Mouse (Mus musculus) myocyte (in vitro differentiated cells): ENCODE results near the gene Nova1. TPM values are rescaled to one million over a fixed set of nuclear protein-coding genes. Genes with fewer than 3 reads are reported as not detected.

Experiments
- H3K27me3 ChIP-seq: one replicate; pipeline ENCODE4 v1.6.1; 2011; ENCODE audit not compliant: control insufficient read depth, insufficient read depth, insufficient read length
- H3K36me3 ChIP-seq: one replicate; pipeline ENCODE4 v1.6.1; 2011; ENCODE audit not compliant: control insufficient read depth, insufficient read depth
- H3K4me2 ChIP-seq: one replicate; pipeline ENCODE4 v1.6.1; 2011; ENCODE audit warnings: low read depth, control low read depth
- H3K4me3 ChIP-seq: one replicate; pipeline ENCODE4 v1.5.1; 2011; ENCODE audit warnings: mild to moderate bottlenecking, control low read depth, moderate library complexity
- H3K79me2 ChIP-seq: one replicate; pipeline ENCODE4 v1.6.1; 2011; ENCODE audit not compliant: control insufficient read depth, insufficient read depth
- H3ac ChIP-seq: one replicate; pipeline ENCODE4 v1.6.1; 2011; ENCODE audit not compliant: control insufficient read depth, insufficient read length
- CEBPB ChIP-seq: IDR thresholded peaks from 2 replicates; pipeline ENCODE4 v1.6.1; 2011; ENCODE audit warnings: mild to moderate bottlenecking, moderate library complexity; ENCODE audit not compliant: poor library complexity, insufficient read depth, severe bottlenecking
- E2F4 ChIP-seq: IDR thresholded peaks from one replicate; pipeline ENCODE4 v1.6.1; 2011; ENCODE audit warnings: mild to moderate bottlenecking, control low read depth, moderate library complexity; ENCODE audit not compliant: insufficient read depth
- MAX ChIP-seq: IDR thresholded peaks from one replicate; pipeline ENCODE4 v1.6.1; 2011; ENCODE audit warnings: low read depth, mild to moderate bottlenecking, control low read depth
- MYOD1 ChIP-seq, 3 experiments: IDR thresholded peaks; one replicate each; pipeline ENCODE4 v1.6.1; 2011; ENCODE audit warnings: control low read depth in 2 of 3, low read depth in 2 of 3, mild to moderate bottlenecking in 2 of 3, moderate library complexity in 1 of 3; ENCODE audit not compliant: insufficient read length in 2 of 3, control insufficient read depth in 1 of 3
- MYOG ChIP-seq, 3 experiments: IDR thresholded peaks; one replicate each; pipeline ENCODE4 v1.6.1; 2011; ENCODE audit warnings: control low read depth in 2 of 3, low read depth in 2 of 3, mild to moderate bottlenecking in 2 of 3; ENCODE audit not compliant: insufficient read length in 2 of 3, control insufficient read depth in 1 of 3, insufficient read depth in 1 of 3
- POLR2A ChIP-seq: IDR thresholded peaks from one replicate; pipeline ENCODE4 v1.6.1; 2011; ENCODE audit warnings: low read depth, mild to moderate bottlenecking, control low read depth, moderate library complexity; ENCODE audit not compliant: insufficient read length
- POLR2AphosphoS2 ChIP-seq: IDR thresholded peaks from one replicate; pipeline ENCODE4 v1.6.1; 2011; ENCODE audit warnings: low read depth, control low read depth; ENCODE audit not compliant: insufficient read length
- REST ChIP-seq: IDR thresholded peaks from one replicate; pipeline ENCODE4 v1.6.1; 2011; ENCODE audit warnings: mild to moderate bottlenecking, control low read depth, moderate library complexity; ENCODE audit not compliant: insufficient read depth, insufficient read length
- SRF ChIP-seq: IDR thresholded peaks from one replicate; pipeline ENCODE4 v1.6.1; 2011; ENCODE audit warnings: low read depth; ENCODE audit not compliant: control insufficient read depth, insufficient read length
- TCF12 ChIP-seq: IDR thresholded peaks from one replicate; pipeline ENCODE4 v1.6.1; 2011; ENCODE audit warnings: mild to moderate bottlenecking, control low read depth; ENCODE audit not compliant: poor library complexity, insufficient read depth, severe bottlenecking
- TCF3 ChIP-seq: IDR thresholded peaks from one replicate; pipeline ENCODE4 v1.6.1; 2011; ENCODE audit warnings: low read depth, control low read depth; ENCODE audit not compliant: insufficient read length
- USF1 ChIP-seq: IDR thresholded peaks from one replicate; pipeline ENCODE4 v1.6.1; 2011; ENCODE audit warnings: low read depth, mild to moderate bottlenecking, control low read depth, moderate library complexity
- polyA plus RNA-seq: library from polyadenylated mRNA; unstranded; fragments of >200 nt; fragmentation: generic; extraction: Trizol; gene quantifications from one replicate; pipeline ENCODE4 v1.2.1, GENCODE M21; 2012; ENCODE audit warnings: missing spikeins

The Nova1 gene
- polyA plus RNA-seq, 1 experiment = not detected

DNA sequence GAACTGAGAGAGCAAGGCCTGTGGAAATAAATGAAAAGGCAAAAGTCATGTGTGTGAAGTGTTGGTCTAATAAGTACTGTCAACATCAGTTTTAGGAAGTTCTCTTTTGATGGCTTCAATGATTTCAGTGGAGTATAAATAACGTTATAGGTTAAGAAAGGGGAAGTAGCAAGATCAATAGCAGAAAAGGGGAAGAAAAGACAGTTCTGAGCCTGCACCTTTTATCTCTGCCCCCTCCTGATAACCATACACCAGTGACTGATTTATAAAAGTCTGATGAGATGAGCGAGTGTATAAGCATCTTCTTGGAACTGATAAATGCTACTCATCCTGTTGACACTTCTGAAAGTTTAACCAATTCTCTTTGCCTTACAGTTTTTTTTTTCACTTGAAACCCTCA, 108.6 kb downstream of the Nova1 start:
- no peak overlapping the region for H3ac ChIP-seq
- H3K36me3 ChIP-seq = no peaks in the 10 kb centered on the region
- TF ChIP-seq CEBPB (no peak), USF1 (no peak), TCF3 (no peak), POLR2AphosphoS2 (no peak), TCF12 (no peak), E2F4 (no peak), POLR2A (no peak), MAX (no peak), REST (no peak), MYOG (IDR thresholded peaks at IDR 0.05; ENCODE audit: control insufficient read depth in 1 of 3, insufficient read depth in 1 of 3, insufficient read length in 2 of 3, low read depth in 2 of 3) (no peak), SRF (no peak), MYOD1 (IDR thresholded peaks at IDR 0.05; ENCODE audit: control insufficient read depth in 1 of 3, insufficient read length in 2 of 3, low read depth in 2 of 3) (no peak)
- H3K27me3 ChIP-seq = no peaks in the 10 kb centered on the region
- H3K79me2 ChIP-seq = no peaks in the 10 kb centered on the region
- no peak overlapping the region for H3K4me3 ChIP-seq
- H3K4me2 ChIP-seq = no peak overlapping the region

DNA sequence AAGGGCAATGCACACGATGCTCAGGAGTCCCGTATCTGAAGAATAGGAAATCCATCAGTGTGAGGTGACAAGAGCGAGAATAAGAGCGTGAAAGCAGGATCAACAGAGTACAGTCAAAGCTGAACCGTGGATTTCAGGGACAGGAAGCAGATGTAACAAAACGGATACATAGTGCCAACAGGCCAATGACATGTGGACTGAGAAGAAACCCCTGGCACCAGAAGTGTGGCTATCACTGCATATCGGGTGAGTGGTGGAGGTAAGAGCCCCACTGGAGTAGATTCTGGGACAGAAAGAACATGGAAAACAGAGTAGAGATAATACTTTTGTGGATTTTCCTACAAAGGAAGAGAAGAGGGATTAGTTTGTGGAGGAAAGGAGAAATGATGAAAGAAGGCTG, 109.3 kb downstream of the Nova1 start:
- H3ac ChIP-seq = no peak overlapping the region
- TF ChIP-seq TCF3 = no peak
- TF ChIP-seq MAX = no peak
- TF ChIP-seq SRF = no peak
- no peak for TF ChIP-seq REST
- no peak for TF ChIP-seq USF1
- TF ChIP-seq TCF12 = no peak
- TF ChIP-seq CEBPB = no peak
- H3K79me2 ChIP-seq = no peaks in the 10 kb centered on the region
- H3K27me3 ChIP-seq = no peaks in the 10 kb centered on the region
- no peaks in the 10 kb centered on the region for H3K36me3 ChIP-seq
- H3K4me3 ChIP-seq = no peak overlapping the region
- H3K4me2 ChIP-seq = no peak overlapping the region

DNA sequence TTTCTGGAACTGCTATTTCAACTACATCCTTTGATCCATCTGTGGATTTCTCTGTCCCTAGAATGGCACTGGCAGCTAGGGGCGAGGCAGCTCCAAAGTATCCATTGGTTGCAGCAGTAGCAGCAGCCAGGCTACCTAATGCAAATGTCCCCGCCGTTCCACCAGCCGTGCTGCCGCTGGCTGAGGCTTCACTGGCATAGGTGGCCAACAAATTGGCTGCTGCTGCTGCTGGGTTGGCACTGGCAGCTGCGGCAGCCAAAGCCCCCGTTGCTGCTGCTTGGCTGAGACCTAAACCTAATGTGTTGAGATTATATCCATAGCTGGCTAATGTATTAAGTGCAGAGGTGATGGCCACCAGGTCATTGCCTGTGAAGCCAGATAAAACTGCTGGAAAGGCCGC, 118.5 kb downstream of the Nova1 start:
- no peak for TF ChIP-seq CEBPB
- TF ChIP-seq TCF12 = no peak
- TF ChIP-seq REST = no peak
- no peak for TF ChIP-seq MYOD1 (IDR thresholded peaks at IDR 0.05; ENCODE audit: control insufficient read depth in 1 of 3, insufficient read length in 2 of 3, low read depth in 2 of 3)
- TF ChIP-seq E2F4 = no peak
- TF ChIP-seq MAX = no peak
- TF ChIP-seq USF1 = no peak
- TF ChIP-seq MYOG (IDR thresholded peaks at IDR 0.05; ENCODE audit: control insufficient read depth in 1 of 3, insufficient read depth in 1 of 3, insufficient read length in 2 of 3, low read depth in 2 of 3) = no peak
- no peak for TF ChIP-seq POLR2A
- TF ChIP-seq SRF = no peak
- TF ChIP-seq TCF3 = no peak
- no peak for TF ChIP-seq POLR2AphosphoS2
- no peak overlapping the region for H3ac ChIP-seq
- no peak overlapping the region for H3K4me2 ChIP-seq
- H3K4me3 ChIP-seq = no peak overlapping the region
- H3K27me3 ChIP-seq = no peaks in the 10 kb centered on the region
- no peaks in the 10 kb centered on the region for H3K36me3 ChIP-seq
- no peaks in the 10 kb centered on the region for H3K79me2 ChIP-seq

DNA sequence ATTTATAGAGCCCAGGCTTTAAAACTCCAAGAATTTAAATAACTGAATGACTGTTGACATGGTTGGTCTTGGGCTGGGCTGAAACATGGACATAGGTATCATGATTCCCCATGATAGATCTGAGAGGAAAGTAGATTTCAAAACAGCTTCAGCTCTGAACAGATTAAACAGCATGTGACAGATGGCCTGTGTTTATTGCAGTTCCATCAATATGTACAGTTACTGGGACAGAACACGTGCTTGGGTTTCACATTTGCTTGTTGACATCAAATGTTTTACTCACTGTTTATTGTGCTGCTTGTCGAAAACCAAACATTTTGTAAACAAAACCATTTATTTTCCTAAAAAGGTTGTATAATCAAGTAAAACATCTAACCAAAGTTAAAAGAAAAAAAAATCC, 142.4 kb downstream of the Nova1 start:
- H3K27me3 ChIP-seq = no peaks in the 10 kb centered on the region
- no peaks in the 10 kb centered on the region for H3K36me3 ChIP-seq
- no peak overlapping the region for H3K4me3 ChIP-seq
- H3K79me2 ChIP-seq = no peaks in the 10 kb centered on the region
- TF ChIP-seq TCF12 = no peak
- TF ChIP-seq REST = no peak
- no peak for TF ChIP-seq POLR2AphosphoS2
- TF ChIP-seq USF1 = no peak
- no peak for TF ChIP-seq MAX
- no peak for TF ChIP-seq SRF
- TF ChIP-seq CEBPB = no peak
- TF ChIP-seq TCF3 = no peak
- no peak for TF ChIP-seq E2F4
- no peak for TF ChIP-seq POLR2A
- TF ChIP-seq MYOD1 (IDR thresholded peaks at IDR 0.05; ENCODE audit: control insufficient read depth in 1 of 3, insufficient read length in 2 of 3, low read depth in 2 of 3) = no peak
- TF ChIP-seq MYOG (IDR thresholded peaks at IDR 0.05; ENCODE audit: control insufficient read depth in 1 of 3, insufficient read depth in 1 of 3, insufficient read length in 2 of 3, low read depth in 2 of 3) = no peak
- H3K4me2 ChIP-seq = no peak overlapping the region
- H3ac ChIP-seq = no peak overlapping the region

DNA sequence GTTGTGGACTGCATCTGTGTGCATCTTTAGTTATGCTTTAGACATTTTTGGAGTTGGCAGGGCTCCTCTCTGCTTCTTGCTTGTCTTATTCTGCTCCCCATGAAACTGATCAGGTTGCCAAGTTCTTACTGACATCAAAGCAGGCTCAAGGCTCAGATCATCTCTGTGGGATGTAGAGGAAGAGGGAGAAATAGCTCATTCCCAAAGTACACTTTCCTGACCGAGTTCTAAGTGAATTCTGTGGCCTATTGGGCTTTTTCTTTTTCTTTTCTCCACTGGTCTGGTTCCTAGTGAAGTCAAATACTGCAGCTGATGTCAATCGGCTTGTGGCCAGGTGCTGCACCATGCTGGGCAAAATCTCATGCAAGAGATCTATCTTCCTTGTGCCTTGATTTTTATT, 152.0 kb downstream of the Nova1 start:
- no peaks in the 10 kb centered on the region for H3K27me3 ChIP-seq
- no peak overlapping the region for H3K4me2 ChIP-seq
- H3K4me3 ChIP-seq = no peak overlapping the region
- TF ChIP-seq MYOG (IDR thresholded peaks at IDR 0.05; ENCODE audit: control insufficient read depth in 1 of 3, insufficient read depth in 1 of 3, insufficient read length in 2 of 3, low read depth in 2 of 3) (no peak), TCF12 (no peak), SRF (no peak), POLR2A (no peak), POLR2AphosphoS2 (no peak), CEBPB (no peak), MAX (no peak), MYOD1 (IDR thresholded peaks at IDR 0.05; ENCODE audit: control insufficient read depth in 1 of 3, insufficient read length in 2 of 3, low read depth in 2 of 3) (no peak)
- H3K79me2 ChIP-seq = no peaks in the 10 kb centered on the region
- H3K36me3 ChIP-seq = no peaks in the 10 kb centered on the region
- no peak overlapping the region for H3ac ChIP-seq
